Mouse (Mus musculus): ENCODE data around the gene Edar. TPM values are rescaled to one million over a fixed set of nuclear protein-coding genes. Genes with fewer than 3 reads are reported as not detected.

The Edar gene
- polyA plus RNA-seq, 1 experiment from 2014 or later, result 0.62 TPM

GRCm38 (mm10) chr10:58672557-58673277 is 2.7 kb downstream of the Edar start:
- no peaks in the 10 kb centered on the region for H3K9me3 ChIP-seq
- peaks cover 67% of the 10 kb centered on the region for H3K27me3 ChIP-seq (ENCODE audit: poor library complexity, severe bottlenecking)
- H3K4me1 ChIP-seq, result peaks cover 39% of the 10 kb centered on the region
- peak; percentile 77 for DNase-seq (ENCODE audit: extremely low spot score, low spot score)
- H3K27ac ChIP-seq, result peak overlapping the region; percentile 77
- peak overlapping the region; percentile 27; the same call in 1 of the 2 replicates for H3K4me3 ChIP-seq
- WGBS, result 27% methylated on average over 10 of the region's 10 CpGs
- H3K36me3 ChIP-seq (replicated peaks), result no peaks in the 10 kb centered on the region

- H3K27ac ChIP-seq, result peak overlapping the region; percentile 27; the same call in 1 of the 2 replicates
- peaks cover 3% of the 10 kb centered on the region; the same call in 1 of the 2 replicates for H3K4me1 ChIP-seq
- no peak for DNase-seq (ENCODE audit: extremely low spot score, low spot score)
- 88% methylated on average over 5 of the region's 5 CpGs for WGBS
- H3K4me3 ChIP-seq, result no peak overlapping the region
- no peaks in the 10 kb centered on the region for H3K9me3 ChIP-seq
- peaks cover 61% of the 10 kb centered on the region for H3K27me3 ChIP-seq (ENCODE audit: poor library complexity, severe bottlenecking)
- H3K36me3 ChIP-seq (replicated peaks), result no peaks in the 10 kb centered on the region
These were observed 11.6 kb downstream of the Edar start for GRCm38 (mm10) chr10:58663868-58664267.

GRCm38 (mm10) chr10:58663417-58663816 is 12.0 kb downstream of the Edar start:
- Histone ChIP-seq H3K27ac (no peak overlapping the region), H3K4me1 (peaks cover 3% of the 10 kb centered on the region; the same call in 1 of the 2 replicates), H3K27me3 (ENCODE audit: poor library complexity, severe bottlenecking) (peaks cover 60% of the 10 kb centered on the region), H3K36me3 (replicated peaks) (no peaks in the 10 kb centered on the region), H3K9me3 (no peaks in the 10 kb centered on the region), H3K4me3 (no peak overlapping the region)
- no peak for DNase-seq (ENCODE audit: extremely low spot score, low spot score)
- WGBS, result 88% methylated on average over 6 of the region's 6 CpGs

- no peaks in the 10 kb centered on the region for H3K9me3 ChIP-seq
- H3K4me1 ChIP-seq, result peaks cover 3% of the 10 kb centered on the region; the same call in 1 of the 2 replicates
- H3K4me3 ChIP-seq, result no peak overlapping the region
- peaks cover 60% of the 10 kb centered on the region for H3K27me3 ChIP-seq (ENCODE audit: poor library complexity, severe bottlenecking)
- H3K36me3 ChIP-seq (replicated peaks), result no peaks in the 10 kb centered on the region
- DNase-seq (ENCODE audit: extremely low spot score, low spot score), result no peak
- no peak overlapping the region for H3K27ac ChIP-seq
- WGBS, result 75% methylated on average over 11 of the region's 11 CpGs
These were observed 16.0 kb downstream of the Edar start for GRCm38 (mm10) chr10:58659268-58659986.

- WGBS, result 80% methylated on average over 2 of the region's 2 CpGs
- H3K4me1 ChIP-seq, result peaks cover 13% of the 10 kb centered on the region
These were observed 17.7 kb downstream of the Edar start for GRCm38 (mm10) chr10:58657731-58658130.

GRCm38 (mm10) chr10:58653679-58654078 is 21.8 kb downstream of the Edar start:
- Histone ChIP-seq H3K27ac (no peak overlapping the region), H3K9me3 (peaks cover 4% of the 10 kb centered on the region), H3K36me3 (replicated peaks) (no peaks in the 10 kb centered on the region), H3K27me3 (ENCODE audit: poor library complexity, severe bottlenecking) (peaks cover 93% of the 10 kb centered on the region), H3K4me1 (peaks cover 32% of the 10 kb centered on the region), H3K4me3 (no peak overlapping the region)
- no peak for DNase-seq (ENCODE audit: extremely low spot score, low spot score)
- whole genome bisulfite sequencing, result 85% methylated on average over 3 of the region's 3 CpGs

More at GRCm38 (mm10) chr10:58657731-58658130, 17.7 kb downstream of the Edar start:
- Histone ChIP-seq H3K36me3 (replicated peaks) (no peaks in the 10 kb centered on the region), H3K27ac (no peak overlapping the region), H3K9me3 (no peaks in the 10 kb centered on the region), H3K27me3 (ENCODE audit: poor library complexity, severe bottlenecking) (peaks cover 64% of the 10 kb centered on the region), H3K4me3 (no peak overlapping the region)
- DNase-seq (ENCODE audit: extremely low spot score, low spot score), result no peak

- peak overlapping the region; percentile 80 for H3K27ac ChIP-seq
- H3K9me3 ChIP-seq, result peaks cover 4% of the 10 kb centered on the region
- peaks cover 32% of the 10 kb centered on the region for H3K4me1 ChIP-seq
- peak; percentile 40 for DNase-seq (ENCODE audit: extremely low spot score, low spot score)
- peaks cover 93% of the 10 kb centered on the region for H3K27me3 ChIP-seq (ENCODE audit: poor library complexity, severe bottlenecking)
- H3K4me3 ChIP-seq, result peak overlapping the region; percentile 37
- 32% methylated on average over 10 of the region's 10 CpGs for WGBS
- H3K36me3 ChIP-seq (replicated peaks), result no peaks in the 10 kb centered on the region
These were observed 22.7 kb downstream of the Edar start for GRCm38 (mm10) chr10:58652418-58653394.

- Histone ChIP-seq H3K36me3 (replicated peaks) (no peaks in the 10 kb centered on the region), H3K4me3 (peak overlapping the region; percentile 37), H3K9me3 (peaks cover 4% of the 10 kb centered on the region), H3K27ac (peak overlapping the region; percentile 80), H3K4me1 (peaks cover 32% of the 10 kb centered on the region), H3K27me3 (ENCODE audit: poor library complexity, severe bottlenecking) (peaks cover 94% of the 10 kb centered on the region)
- WGBS, result under 1% methylated on average over 9 of the region's 9 CpGs
- DNase-seq (ENCODE audit: extremely low spot score, low spot score), result peak; percentile 26
These were observed 23.4 kb downstream of the Edar start for GRCm38 (mm10) chr10:58652045-58652417.

GRCm38 (mm10) chr10:58651270-58652042 is 24.0 kb downstream of the Edar start:
- Histone ChIP-seq H3K27ac (peak overlapping the region; percentile 62; the same call in 1 of the 2 replicates), H3K4me3 (peak overlapping the region; percentile 37), H3K4me1 (peaks cover 32% of the 10 kb centered on the region), H3K9me3 (peaks cover 4% of the 10 kb centered on the region), H3K36me3 (replicated peaks) (no peaks in the 10 kb centered on the region), H3K27me3 (ENCODE audit: poor library complexity, severe bottlenecking) (peaks cover 94% of the 10 kb centered on the region)
- 3% methylated on average over 22 of the region's 22 CpGs for WGBS
- DNase-seq (ENCODE audit: extremely low spot score, low spot score), result peak; percentile 37

GRCm38 (mm10) chr10:58648787-58649186 is 26.7 kb downstream of the Edar start:
- 68% methylated on average over 5 of the region's 5 CpGs for WGBS
- no peak overlapping the region for H3K4me3 ChIP-seq
- H3K36me3 ChIP-seq (replicated peaks), result no peaks in the 10 kb centered on the region
- H3K4me1 ChIP-seq, result peaks cover 32% of the 10 kb centered on the region
- H3K27ac ChIP-seq, result no peak overlapping the region
- peaks cover 4% of the 10 kb centered on the region for H3K9me3 ChIP-seq
- H3K27me3 ChIP-seq (ENCODE audit: poor library complexity, severe bottlenecking), result peaks cover 92% of the 10 kb centered on the region
- DNase-seq (ENCODE audit: extremely low spot score, low spot score), result no peak

GRCm38 (mm10) chr10:58644671-58645070 is 30.8 kb downstream of the Edar start:
- WGBS, result 89% methylated on average over 5 of the region's 5 CpGs

More at GRCm38 (mm10) chr10:58644671-58645070, 30.8 kb downstream of the Edar start:
- no peak overlapping the region for H3K27ac ChIP-seq
- peaks cover 90% of the 10 kb centered on the region for H3K27me3 ChIP-seq (ENCODE audit: poor library complexity, severe bottlenecking)
- peaks cover 32% of the 10 kb centered on the region for H3K4me1 ChIP-seq
- H3K9me3 ChIP-seq, result peaks cover under 1% of the 10 kb centered on the region
- no peaks in the 10 kb centered on the region for H3K36me3 ChIP-seq (replicated peaks)
- DNase-seq (ENCODE audit: extremely low spot score, low spot score), result no peak
- no peak overlapping the region for H3K4me3 ChIP-seq

All from forebrain, embryonic 10.5 days (tissue).